Mouse (Mus musculus) kidney, embryonic 15.5 days (tissue): ENCODE data around the gene Atp8b4. TPM values are rescaled to one million over a fixed set of nuclear protein-coding genes. Genes with fewer than 3 reads are reported as not detected.
"Not testable (repeated sequence)": the region's sequence is repeated elsewhere in the genome, so short reads cannot be mapped to it uniquely, and the experiment has no call there.

Source experiments
- ATAC-seq: fragments of 200-750 bp; cut with Nextera tagmentation; replicated peaks from 2 replicates; pipeline ENCODE4 v1.8.0; 2017; ENCODE audit warnings: moderate TSS enrichment; ENCODE audit not compliant: low FRiP score
- H3K27ac ChIP-seq: fragments of 300-500 bp; sonication (generic); 2 replicates; pipeline ENCODE4 v1.5.1; 2015; ENCODE audit warnings: mild to moderate bottlenecking, inconsistent platforms
- H3K27me3 ChIP-seq: fragments of 300-500 bp; sonication (generic); 2 replicates; pipeline ENCODE4 v1.6.1; 2015; ENCODE audit warnings: inconsistent platforms
- H3K36me3 ChIP-seq: fragments of 300-500 bp; sonication (generic); 2 replicates; pipeline ENCODE4 v1.6.1; 2015; ENCODE audit warnings: inconsistent platforms
- H3K4me1 ChIP-seq: fragments of 300-500 bp; sonication (generic); 2 replicates; pipeline ENCODE4 v1.6.1; 2015; ENCODE audit warnings: inconsistent platforms
- H3K4me2 ChIP-seq: fragments of 300-500 bp; sonication (generic); 2 replicates; pipeline ENCODE4 v1.6.1; 2015; ENCODE audit warnings: moderate library complexity, mild to moderate bottlenecking, inconsistent platforms
- H3K4me3 ChIP-seq: fragments of 300-500 bp; sonication (generic); replicated peaks from 2 replicates; pipeline ENCODE4 v1.5.1; 2015; ENCODE audit warnings: mild to moderate bottlenecking, inconsistent platforms
- H3K9ac ChIP-seq: fragments of 300-500 bp; sonication (generic); 2 replicates; pipeline ENCODE4 v1.6.1; 2015; ENCODE audit warnings: mild to moderate bottlenecking, inconsistent platforms
- H3K9me3 ChIP-seq: fragments of 300-500 bp; sonication (generic); replicated peaks from 2 replicates; pipeline ENCODE4 v1.6.1; 2016; ENCODE audit warnings: inconsistent platforms
- WGBS: fragments of 180-500 bp; shearing (Covaris S2); methylation state at CpG from one replicate; pipeline ENCODE4 v1.1.7; 2015; ENCODE audit warnings: mixed read lengths; 5-methylcytosine and 5-hydroxymethylcytosine counted together
- polyA plus RNA-seq: library from polyadenylated mRNA; unstranded; fragments of >200 nt; fragmentation: Nextera tagmentation; extraction: Ambion mirVana; gene quantifications from 2 replicates; pipeline ENCODE4 v1.2.1, GENCODE M21; 2015

Atp8b4 gene
- polyA plus RNA-seq, 1 experiment from 2014 or later: 0.18 TPM

GRCm38 (mm10) chr2:126458661-126459060, 41.8 kb downstream of the Atp8b4 start:
- H3K27ac ChIP-seq: no peak overlapping the region
- no peaks in the 10 kb centered on the region for H3K27me3 ChIP-seq
- H3K9ac ChIP-seq: no peak overlapping the region
- no peaks in the 10 kb centered on the region for H3K36me3 ChIP-seq
- H3K4me1 ChIP-seq: no peaks in the 10 kb centered on the region
- no peak for ATAC-seq
- H3K9me3 ChIP-seq: no peaks in the 10 kb centered on the region
- no peak overlapping the region for H3K4me2 ChIP-seq
- H3K4me3 ChIP-seq: no peak overlapping the region
- 89% methylated on average over 2 of the region's 2 CpGs for WGBS

- WGBS: 50% methylated on average over 2 of the region's 2 CpGs
- not testable (repeated sequence) for H3K4me3 ChIP-seq
Observed at GRCm38 (mm10) chr2:126457759-126458158, 42.7 kb downstream of the Atp8b4 start.

DNA sequence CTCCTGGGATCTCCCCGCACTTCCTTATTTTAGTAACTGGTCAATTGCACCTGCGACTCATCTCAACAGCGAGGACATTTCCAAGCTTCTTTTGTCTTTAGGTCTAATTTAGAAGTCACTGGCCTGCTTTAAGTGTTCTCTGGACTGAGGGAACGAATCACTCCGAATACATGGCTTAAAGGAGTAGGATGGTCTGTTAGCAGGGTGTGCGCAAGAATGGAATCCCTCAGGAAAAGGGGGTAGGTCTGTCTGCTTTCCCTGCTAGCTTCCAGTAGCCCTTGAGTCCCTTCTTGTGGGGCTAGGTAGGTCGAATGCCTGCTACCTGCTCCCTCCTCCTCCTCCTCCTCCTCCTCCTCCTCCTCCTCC, 49.6 kb downstream of the Atp8b4 start:
- Histone ChIP-seq H3K9ac (no peak overlapping the region), H3K9me3 (no peaks in the 10 kb centered on the region), H3K4me2 (no peak overlapping the region), H3K27ac (no peak overlapping the region; the same call in 1 of the 2 replicates), H3K36me3 (no peaks in the 10 kb centered on the region), H3K4me3 (no peak overlapping the region), H3K4me1 (peaks cover 2% of the 10 kb centered on the region), H3K27me3 (no peaks in the 10 kb centered on the region)
- no peak for ATAC-seq
- WGBS: 79% methylated on average over 7 of the region's 7 CpGs

More at GRCm38 (mm10) chr2:126457759-126458158, 42.7 kb downstream of the Atp8b4 start:
- H3K9ac ChIP-seq, H3K27ac ChIP-seq, H3K9me3 ChIP-seq, H3K4me2 ChIP-seq, H3K4me1 ChIP-seq, H3K36me3 ChIP-seq, ATAC-seq, H3K27me3 ChIP-seq: not testable (repeated sequence)

DNA sequence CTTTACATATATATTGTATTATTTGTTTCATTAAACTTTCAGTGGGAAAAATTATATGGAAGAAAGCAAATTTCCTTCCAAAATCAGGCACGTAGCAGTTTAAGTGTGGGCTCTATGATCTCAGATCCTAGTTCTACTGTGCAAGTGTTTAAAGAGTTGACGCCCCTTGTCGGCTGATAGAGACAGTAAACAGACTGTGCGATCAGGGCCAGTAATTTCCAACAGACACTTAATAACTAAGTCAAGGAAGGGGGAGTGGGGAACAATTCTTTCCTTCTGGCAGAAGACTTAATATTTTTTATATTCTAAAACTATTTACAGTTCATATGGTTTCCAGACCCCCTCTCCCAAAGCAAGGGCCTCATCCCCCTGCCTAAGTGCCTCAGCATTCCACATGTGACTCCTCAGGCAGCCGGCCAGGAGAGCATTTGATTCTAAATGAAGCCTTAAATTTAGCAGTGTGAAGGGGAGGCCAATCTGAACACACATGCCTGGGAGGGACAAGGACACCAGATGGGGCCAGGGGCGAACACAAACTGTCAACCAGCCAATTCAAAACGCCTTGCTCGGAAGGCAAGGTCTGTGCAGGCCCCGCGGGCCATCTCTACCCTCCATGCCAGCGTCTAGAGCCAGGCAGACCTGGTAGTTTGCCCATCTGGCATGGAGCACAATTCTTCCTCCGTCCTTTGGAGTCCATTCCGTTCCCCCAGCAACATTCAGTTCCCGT, 50.1 kb downstream of the Atp8b4 start:
- no peak overlapping the region for H3K9ac ChIP-seq
- WGBS: 68% methylated on average over 14 of the region's 14 CpGs
- no peak overlapping the region for H3K4me3 ChIP-seq
- no peak overlapping the region for H3K4me2 ChIP-seq
- no peaks in the 10 kb centered on the region for H3K9me3 ChIP-seq
- 0 out of 2 replicates have a peak, but pooled peaks have one; percentile 49 for ATAC-seq
- no peaks in the 10 kb centered on the region for H3K27me3 ChIP-seq
- H3K27ac ChIP-seq: no peak overlapping the region; the same call in 1 of the 2 replicates
- H3K4me1 ChIP-seq: peaks cover 2% of the 10 kb centered on the region
- H3K36me3 ChIP-seq: no peaks in the 10 kb centered on the region

GRCm38 (mm10) chr2:126445039-126445438, 55.4 kb downstream of the Atp8b4 start:
- Histone ChIP-seq H3K27me3 (no peaks in the 10 kb centered on the region), H3K9ac (no peak overlapping the region), H3K27ac (no peak overlapping the region), H3K36me3 (no peaks in the 10 kb centered on the region), H3K4me1 (no peaks in the 10 kb centered on the region), H3K9me3 (no peaks in the 10 kb centered on the region), H3K4me2 (no peak overlapping the region), H3K4me3 (no peak overlapping the region)
- 78% methylated on average over 6 of the region's 6 CpGs for WGBS
- no peak for ATAC-seq

GRCm38 (mm10) chr2:126441586-126441985, 58.9 kb downstream of the Atp8b4 start:
- H3K36me3 ChIP-seq: no peaks in the 10 kb centered on the region
- no peak overlapping the region for H3K9ac ChIP-seq
- H3K9me3 ChIP-seq: no peaks in the 10 kb centered on the region
- 69% methylated on average over 4 of the region's 4 CpGs for WGBS
- no peak overlapping the region for H3K4me2 ChIP-seq
- H3K4me3 ChIP-seq: no peak overlapping the region
- ATAC-seq: no peak
- H3K27ac ChIP-seq: no peak overlapping the region
- no peaks in the 10 kb centered on the region for H3K4me1 ChIP-seq
- H3K27me3 ChIP-seq: no peaks in the 10 kb centered on the region

DNA sequence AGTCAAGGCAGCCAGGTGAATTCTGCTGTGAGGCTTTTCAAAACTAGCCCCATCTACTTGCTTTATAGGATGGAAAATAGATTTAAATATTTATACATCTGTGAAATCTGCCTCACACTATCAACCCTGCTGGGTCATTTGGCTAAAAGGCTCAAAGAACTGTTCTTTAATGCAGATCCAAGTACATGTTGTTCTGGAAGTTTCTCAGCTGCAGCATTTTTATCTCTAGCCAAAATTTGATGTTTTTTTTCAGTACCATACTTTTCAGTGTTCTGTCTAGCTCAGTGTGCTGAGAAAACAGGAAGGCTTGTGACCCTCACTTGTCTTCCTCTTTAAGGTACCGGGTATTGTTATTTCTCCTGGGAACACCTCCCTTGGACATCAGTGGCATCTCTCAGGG, 65.8 kb downstream of the Atp8b4 start:
- Histone ChIP-seq H3K36me3 (no peaks in the 10 kb centered on the region), H3K9ac (no peak overlapping the region), H3K27me3 (no peaks in the 10 kb centered on the region), H3K4me1 (no peaks in the 10 kb centered on the region), H3K27ac (no peak overlapping the region), H3K4me2 (no peak overlapping the region), H3K4me3 (no peak overlapping the region), H3K9me3 (no peaks in the 10 kb centered on the region)
- 44% methylated on average over 1 of the region's 1 CpGs for WGBS
- no peak for ATAC-seq

DNA sequence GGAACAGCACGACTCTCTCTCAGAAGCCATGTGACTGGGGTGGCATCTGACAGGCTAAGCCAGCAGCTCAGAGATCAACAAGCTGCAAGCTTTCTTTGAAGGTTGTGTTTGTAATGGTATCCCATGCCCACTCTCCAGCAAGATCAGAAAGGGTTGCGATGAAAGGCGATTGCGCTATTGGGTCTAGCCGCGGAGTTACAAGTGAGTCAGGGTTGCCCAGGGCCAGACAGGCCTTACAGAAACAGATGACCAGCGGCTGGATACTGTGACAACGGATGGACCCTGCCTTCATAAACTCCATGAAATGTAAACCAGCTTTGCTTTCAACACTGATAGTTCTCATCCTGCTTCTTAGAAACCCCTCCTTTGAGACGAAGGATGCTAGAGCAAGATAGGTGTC, 66.2 kb downstream of the Atp8b4 start:
- no peaks in the 10 kb centered on the region for H3K4me1 ChIP-seq
- H3K27ac ChIP-seq: no peak overlapping the region
- ATAC-seq: no peak
- no peaks in the 10 kb centered on the region for H3K27me3 ChIP-seq
- H3K9ac ChIP-seq: no peak overlapping the region
- WGBS: 89% methylated on average over 9 of the region's 9 CpGs
- H3K36me3 ChIP-seq: no peaks in the 10 kb centered on the region
- no peak overlapping the region for H3K4me3 ChIP-seq
- H3K4me2 ChIP-seq: no peak overlapping the region
- no peaks in the 10 kb centered on the region for H3K9me3 ChIP-seq

- 87% methylated on average over 9 of the region's 9 CpGs for WGBS
Observed at GRCm38 (mm10) chr2:126432481-126433066, 67.9 kb downstream of the Atp8b4 start.

GRCm38 (mm10) chr2:126429282-126429681, 71.2 kb downstream of the Atp8b4 start:
- Histone ChIP-seq H3K36me3 (no peaks in the 10 kb centered on the region), H3K27ac (no peak overlapping the region), H3K27me3 (no peaks in the 10 kb centered on the region), H3K9ac (no peak overlapping the region), H3K9me3 (no peaks in the 10 kb centered on the region), H3K4me2 (no peak overlapping the region), H3K4me3 (no peak overlapping the region), H3K4me1 (no peaks in the 10 kb centered on the region)
- WGBS: 12% methylated on average over 3 of the region's 3 CpGs
- peak; percentile 77; the same call in 1 of the 2 replicates for ATAC-seq

More at GRCm38 (mm10) chr2:126432481-126433066, 67.9 kb downstream of the Atp8b4 start:
- Histone ChIP-seq H3K36me3 (no peaks in the 10 kb centered on the region), H3K4me2 (no peak overlapping the region), H3K27me3 (no peaks in the 10 kb centered on the region), H3K27ac (no peak overlapping the region), H3K9me3 (no peaks in the 10 kb centered on the region), H3K4me3 (no peak overlapping the region), H3K9ac (no peak overlapping the region), H3K4me1 (no peaks in the 10 kb centered on the region)
- no peak for ATAC-seq

DNA sequence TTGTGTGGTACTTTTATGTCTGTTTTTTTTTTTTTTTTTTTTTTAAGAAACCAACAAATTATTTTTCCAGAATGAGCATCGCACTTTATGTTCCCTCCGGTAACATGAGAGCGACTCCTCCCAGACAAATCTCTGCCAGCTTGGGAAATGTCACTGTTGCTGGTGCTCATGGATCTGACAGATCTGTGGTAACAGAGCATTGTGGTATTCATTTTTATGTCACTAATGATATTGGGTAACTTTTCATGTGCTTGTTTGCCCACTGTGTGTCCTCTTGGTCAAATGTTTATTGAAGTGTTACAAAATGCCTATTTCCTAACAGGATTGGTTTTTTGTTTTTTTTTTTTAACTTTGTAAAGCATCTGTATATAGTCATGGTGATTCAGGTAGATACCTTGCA, 75.3 kb downstream of the Atp8b4 start:
- WGBS: 82% methylated on average over 3 of the region's 3 CpGs
- Histone ChIP-seq H3K4me1 (no peaks in the 10 kb centered on the region), H3K9ac (no peak overlapping the region), H3K27ac (no peak overlapping the region), H3K9me3 (no peaks in the 10 kb centered on the region), H3K4me3 (no peak overlapping the region), H3K4me2 (no peak overlapping the region), H3K27me3 (no peaks in the 10 kb centered on the region), H3K36me3 (no peaks in the 10 kb centered on the region)
- no peak for ATAC-seq

GRCm38 (mm10) chr2:126424714-126425113, 75.8 kb downstream of the Atp8b4 start:
- ATAC-seq: no peak
- Histone ChIP-seq H3K4me1 (no peaks in the 10 kb centered on the region), H3K27me3 (no peaks in the 10 kb centered on the region), H3K27ac (no peak overlapping the region), H3K36me3 (no peaks in the 10 kb centered on the region), H3K9ac (no peak overlapping the region), H3K9me3 (no peaks in the 10 kb centered on the region), H3K4me3 (no peak overlapping the region), H3K4me2 (no peak overlapping the region)
- 84% methylated on average over 8 of the region's 8 CpGs for WGBS
